Mouse (Mus musculus) thymus, adult 2 months (tissue): ENCODE measurements at regions not wholly inside any gene's neighbourhood (a gene's known extent, or its start where the extent isn't known, plus 50 kb on each side); places are given as distances from the start of the nearest gene placed in this dataset.

Experiments
- CTCF ChIP-seq: fragments of 200-500 bp; IDR thresholded peaks from 2 replicates; pipeline ENCODE4 v1.5.1; 2012; ENCODE audit warnings: mild to moderate bottlenecking, control low read depth, low read length, moderate library complexity, borderline replicate concordance; ENCODE audit not compliant: control insufficient read depth, poor library complexity, insufficient read depth; ENCODE audit errors: extremely low read depth
- POLR2A ChIP-seq: fragments of 200-500 bp; IDR thresholded peaks from 2 replicates; pipeline ENCODE4 v1.6.1; 2012; ENCODE audit warnings: mild to moderate bottlenecking, low read length, control low read depth, moderate library complexity; ENCODE audit not compliant: control insufficient read depth, poor library complexity, insufficient read depth; ENCODE audit errors: extremely low read depth

DNA sequence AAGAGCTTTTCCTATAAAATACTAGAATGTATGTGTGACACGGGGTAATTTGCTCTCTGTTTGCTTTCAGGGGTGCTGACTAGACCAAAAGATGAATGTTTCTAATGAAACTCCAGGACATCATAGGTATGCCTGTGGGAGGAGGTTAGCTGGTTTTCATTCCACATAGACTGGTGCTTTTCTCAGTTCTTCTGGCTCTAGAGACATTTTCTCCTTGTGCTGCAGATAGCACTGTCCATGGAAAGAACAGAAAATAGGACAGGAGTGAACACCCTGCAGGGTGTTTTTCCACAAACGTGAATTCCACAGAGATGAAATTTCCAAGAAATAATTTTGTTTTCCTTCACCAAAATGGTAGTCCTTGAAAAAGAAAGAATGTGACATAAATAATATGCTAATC lies 1016.0 kb upstream of the Cited2 start:
- TF ChIP-seq CTCF (no peak), POLR2A (no peak)
